Mouse (Mus musculus) liver, embryonic 14.5 days (tissue): ENCODE results near the gene Arid1b.

ENCODE experiments used
- CTCF ChIP-seq: IDR thresholded peaks from 2 replicates; pipeline ENCODE4 v1.5.1; 2016; ENCODE audit warnings: antibody characterized with exemption, low read depth, control low read depth
- EP300 ChIP-seq: IDR thresholded peaks from 2 replicates; pipeline ENCODE4 v1.6.1; 2016; ENCODE audit warnings: antibody characterized with exemption, low read depth

GRCm38 (mm10) chr17:5077996-5078395, 83.9 kb downstream of the Arid1b start:
- TF ChIP-seq CTCF, result no peak
- TF ChIP-seq EP300, result no peak
